Mouse (Mus musculus) embryonic facial prominence, embryonic 14.5 days (tissue): ENCODE measurements around the gene Creb3l4. TPM values are rescaled to one million over a fixed set of nuclear protein-coding genes. Genes with fewer than 3 reads are reported as not detected.

Source experiments
- ATAC-seq: fragments of 200-750 bp; cut with Nextera tagmentation; 2 replicates; pipeline ENCODE4 v1.8.0; 2017; ENCODE audit warnings: low read depth, moderate number of reproducible peaks, moderate TSS enrichment
- DNase-seq: peaks from one replicate; pipeline ENCODE4 v3.0.0-alpha.2; 2015; ENCODE audit warnings: low spot score
- H3K27ac ChIP-seq: fragments of 300-500 bp; sonication (generic); replicated peaks from 2 replicates; pipeline ENCODE4 v1.5.1; 2014; ENCODE audit warnings: low read depth, mild to moderate bottlenecking, low read length, moderate library complexity
- H3K27me3 ChIP-seq: fragments of 300-500 bp; sonication (generic); replicated peaks from 2 replicates; pipeline ENCODE4 v1.6.1; 2014; ENCODE audit warnings: low read length; ENCODE audit not compliant: control insufficient read depth, insufficient read depth
- H3K36me3 ChIP-seq: fragments of 300-500 bp; sonication (generic); 2 replicates; pipeline ENCODE4 v1.6.1; 2014; ENCODE audit warnings: low read length, mixed read lengths; ENCODE audit not compliant: control insufficient read depth, insufficient read depth
- H3K4me1 ChIP-seq: fragments of 300-500 bp; sonication (generic); 2 replicates; pipeline ENCODE4 v1.6.1; 2014; ENCODE audit warnings: antibody characterized with exemption, low read length; ENCODE audit not compliant: control insufficient read depth, insufficient read depth
- H3K4me2 ChIP-seq: fragments of 300-500 bp; sonication (generic); 2 replicates; pipeline ENCODE4 v1.6.1; 2014; ENCODE audit warnings: low read depth, mild to moderate bottlenecking, low read length, moderate library complexity, mixed read lengths
- H3K4me3 ChIP-seq: fragments of 300-500 bp; sonication (generic); 2 replicates; pipeline ENCODE4 v1.5.1; 2014; ENCODE audit warnings: low read depth, mild to moderate bottlenecking, low read length
- H3K9ac ChIP-seq: fragments of 300-500 bp; sonication (generic); 2 replicates; pipeline ENCODE4 v1.6.1; 2014; ENCODE audit warnings: low read depth, mild to moderate bottlenecking, low read length, moderate library complexity, mixed read lengths
- H3K9me3 ChIP-seq: fragments of 300-500 bp; sonication (generic); 2 replicates; pipeline ENCODE4 v1.6.1; 2016; ENCODE audit warnings: low read length; ENCODE audit not compliant: control insufficient read depth
- WGBS: fragments of 180-500 bp; shearing (Covaris S2); extraction: QIAGEN DNeasy Blood & Tissue Kit; methylation state at CpG from one replicate; pipeline ENCODE4 v1.1.7; 2014; 5-methylcytosine and 5-hydroxymethylcytosine counted together
- microRNA-seq: library from miRNA; unstranded; fragments of <30 nt; microRNA quantifications from one replicate; pipeline ENCODE4, GENCODE M21; 2016; ENCODE audit warnings: borderline number of aligned reads
- polyA plus RNA-seq: library from polyadenylated mRNA; unstranded; fragments of >200 nt; fragmentation: Nextera tagmentation; extraction: Ambion mirVana; gene quantifications from 2 replicates; pipeline ENCODE4 v1.2.1, GENCODE M21; 2014

The Creb3l4 gene
- polyA plus RNA-seq, 1 experiment from 2014 or later, result 5.2 TPM

- Histone ChIP-seq H3K4me1 (no peaks in the 10 kb centered on the region), H3K4me2 (no peak overlapping the region), H3K27ac (no peak overlapping the region), H3K36me3 (peaks cover 11% of the 10 kb centered on the region; the same call in 1 of the 2 replicates), H3K9me3 (no peaks in the 10 kb centered on the region), H3K4me3 (no peak overlapping the region), H3K27me3 (no peaks in the 10 kb centered on the region), H3K9ac (no peak overlapping the region)
- DNase-seq (no peak), ATAC-seq (no peak)
- WGBS, result 63% methylated on average over 5 of the region's 5 CpGs
These were observed 39.7 kb downstream of the Creb3l4 start for GRCm38 (mm10) chr3:90203619-90204018.

- H3K27me3 ChIP-seq, result no peaks in the 10 kb centered on the region
- H3K27ac ChIP-seq, result no peak overlapping the region
- 58% methylated on average over 1 of the region's 1 CpGs for WGBS
- no peak overlapping the region for H3K4me2 ChIP-seq
- H3K4me3 ChIP-seq, result no peak overlapping the region
- DNase-seq (no peak), ATAC-seq (no peak)
- H3K9ac ChIP-seq, result no peak overlapping the region
- H3K9me3 ChIP-seq, result no peaks in the 10 kb centered on the region
- H3K36me3 ChIP-seq, result peaks cover 4% of the 10 kb centered on the region; the same call in 1 of the 2 replicates
- H3K4me1 ChIP-seq, result no peaks in the 10 kb centered on the region
These were observed 40.4 kb downstream of the Creb3l4 start for GRCm38 (mm10) chr3:90202884-90203283.

GRCm38 (mm10) chr3:90197548-90197947 is 45.8 kb downstream of the Creb3l4 start:
- 87% methylated on average over 1 of the region's 1 CpGs for WGBS
- Histone ChIP-seq H3K4me1 (no peaks in the 10 kb centered on the region), H3K27me3 (no peaks in the 10 kb centered on the region), H3K4me3 (no peak overlapping the region), H3K4me2 (no peak overlapping the region), H3K36me3 (no peaks in the 10 kb centered on the region), H3K9ac (no peak overlapping the region), H3K27ac (no peak overlapping the region), H3K9me3 (no peaks in the 10 kb centered on the region)
- DNase-seq, result no peak
- no peak for ATAC-seq

GRCm38 (mm10) chr3:90195644-90196043 is 47.7 kb downstream of the Creb3l4 start:
- Histone ChIP-seq H3K4me1 (no peaks in the 10 kb centered on the region), H3K27me3 (no peaks in the 10 kb centered on the region), H3K9ac (no peak overlapping the region), H3K9me3 (no peaks in the 10 kb centered on the region), H3K4me2 (no peak overlapping the region), H3K27ac (no peak overlapping the region), H3K4me3 (no peak overlapping the region), H3K36me3 (no peaks in the 10 kb centered on the region)
- no peak for DNase-seq
- ATAC-seq, result no peak
- 62% methylated on average over 1 of the region's 1 CpGs for WGBS

- H3K27ac ChIP-seq, result no peak overlapping the region
- H3K4me3 ChIP-seq, result no peak overlapping the region
- WGBS, result 39% methylated on average over 4 of the region's 4 CpGs
- no peak overlapping the region for H3K4me2 ChIP-seq
- H3K9me3 ChIP-seq, result no peaks in the 10 kb centered on the region
- H3K36me3 ChIP-seq, result no peaks in the 10 kb centered on the region
- H3K9ac ChIP-seq, result no peak overlapping the region
- no peaks in the 10 kb centered on the region for H3K27me3 ChIP-seq
- DNase-seq, result peak; percentile 26
- peak; percentile 55; the same call in 1 of the 2 replicates for ATAC-seq
- no peaks in the 10 kb centered on the region for H3K4me1 ChIP-seq
These were observed 48.6 kb downstream of the Creb3l4 start for GRCm38 (mm10) chr3:90194759-90195158.

GRCm38 (mm10) chr3:90190859-90191510 is 52.3 kb downstream of the Creb3l4 start:
- Histone ChIP-seq H3K9ac (no peak overlapping the region), H3K4me3 (no peak overlapping the region), H3K4me1 (no peaks in the 10 kb centered on the region), H3K4me2 (no peak overlapping the region), H3K27me3 (no peaks in the 10 kb centered on the region), H3K27ac (no peak overlapping the region), H3K36me3 (no peaks in the 10 kb centered on the region), H3K9me3 (no peaks in the 10 kb centered on the region)
- DNase-seq (no peak), ATAC-seq (no peak)
- 66% methylated on average over 11 of the region's 11 CpGs for WGBS

Small RNA genes within 50 kb of the gene (microRNA-seq; reads per million reads assigned to microRNA genes)
- not detected for gene Mir7012

Other genes with a start within 250 kb of the Creb3l4 start
- 123 and 127 TPM in 2 replicates for gene Hax1, start 244.7 kb downstream of the Creb3l4 start, polyA plus RNA-seq
- gene 4933434E20Rik, start 191.9 kb downstream of the Creb3l4 start, polyA plus RNA-seq, result 144 TPM in 2 replicates
- gene Ubap2l, start 190.9 kb downstream of the Creb3l4 start, polyA plus RNA-seq, result 207 and 211 TPM in 2 replicates
- 423 and 451 TPM in 2 replicates for gene Tpm3, start 170.9 kb downstream of the Creb3l4 start, polyA plus RNA-seq
- 0.18 and 0.43 TPM in 2 replicates for gene Nup210l, start 139.4 kb downstream of the Creb3l4 start, polyA plus RNA-seq
- gene Rps27, start 29.9 kb downstream of the Creb3l4 start, polyA plus RNA-seq, result 2,089 and 2,268 TPM in 2 replicates
- 18.1 and 19.8 TPM in 2 replicates for gene Rab13, start 29.8 kb downstream of the Creb3l4 start, polyA plus RNA-seq
- 112 and 114 TPM in 2 replicates for gene Jtb, start 11.9 kb downstream of the Creb3l4 start, polyA plus RNA-seq
- 88.1 and 90.9 TPM in 2 replicates for gene Slc39a1, start 4.7 kb upstream of the Creb3l4 start, polyA plus RNA-seq
- 14.2 and 14.4 TPM in 2 replicates for gene Crtc2, start 10.7 kb upstream of the Creb3l4 start, polyA plus RNA-seq
- 4.1 and 4.7 TPM in 2 replicates for gene Dennd4b, start 21.7 kb upstream of the Creb3l4 start, polyA plus RNA-seq
- 13.2 and 13.4 TPM in 2 replicates for gene Gatad2b, start 49.7 kb upstream of the Creb3l4 start, polyA plus RNA-seq
- gene Slc27a3, start 146.4 kb upstream of the Creb3l4 start, polyA plus RNA-seq, result 24.3 and 26.2 TPM in 2 replicates
- gene Ints3, start 190.1 kb upstream of the Creb3l4 start, polyA plus RNA-seq, result 26.0 and 31.8 TPM in 2 replicates
- 6.7 and 8.2 TPM in 2 replicates for gene Npr1, start 222.4 kb upstream of the Creb3l4 start, polyA plus RNA-seq
- 137 and 166 TPM in 2 replicates for gene Ilf2, start 232.6 kb upstream of the Creb3l4 start, polyA plus RNA-seq
- 79.6 and 89.9 TPM in 2 replicates for gene Snapin, start 247.5 kb upstream of the Creb3l4 start, polyA plus RNA-seq